Mouse (Mus musculus) v-Abl transformed pro-B cells (cell line): Measurements from ENCODE around the gene Grn.

ENCODE experiments used
- in situ Hi-C, 2 experiments: fragments of 400-800 bp; cut with MboI; formaldehyde crosslinking; loops; one replicate each; pipeline ENCODE4 v1.15.1; 2025; ENCODE audit not compliant: unreplicated experiment in 2 of 2

Gene Grn

DNA sequence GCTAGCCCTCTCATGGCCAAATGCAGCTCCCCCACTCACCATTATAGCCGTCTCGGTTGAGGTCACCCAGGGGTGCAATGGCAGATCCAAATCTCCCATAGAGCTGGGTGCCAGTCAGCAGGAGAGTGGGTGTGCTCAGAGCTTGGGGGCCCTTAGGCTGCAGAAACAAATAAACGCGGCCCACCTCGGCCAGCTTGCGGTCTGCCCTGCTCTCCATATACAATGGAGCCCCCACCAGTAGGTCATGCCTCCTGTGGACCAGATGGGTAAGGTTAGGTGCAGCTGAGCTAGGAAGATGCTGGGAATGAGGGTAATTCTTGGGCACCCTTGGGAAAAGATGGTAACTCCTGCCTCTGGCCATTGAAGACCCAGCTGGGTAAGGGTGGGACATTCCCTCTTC is 34.8 kb downstream of the Grn start:
- in situ Hi-C loops: no loop called here

- in situ Hi-C loops: no loop called here
Measured at GRCm38 (mm10) chr11:102465713-102466436, 35.8 kb downstream of the Grn start.

DNA sequence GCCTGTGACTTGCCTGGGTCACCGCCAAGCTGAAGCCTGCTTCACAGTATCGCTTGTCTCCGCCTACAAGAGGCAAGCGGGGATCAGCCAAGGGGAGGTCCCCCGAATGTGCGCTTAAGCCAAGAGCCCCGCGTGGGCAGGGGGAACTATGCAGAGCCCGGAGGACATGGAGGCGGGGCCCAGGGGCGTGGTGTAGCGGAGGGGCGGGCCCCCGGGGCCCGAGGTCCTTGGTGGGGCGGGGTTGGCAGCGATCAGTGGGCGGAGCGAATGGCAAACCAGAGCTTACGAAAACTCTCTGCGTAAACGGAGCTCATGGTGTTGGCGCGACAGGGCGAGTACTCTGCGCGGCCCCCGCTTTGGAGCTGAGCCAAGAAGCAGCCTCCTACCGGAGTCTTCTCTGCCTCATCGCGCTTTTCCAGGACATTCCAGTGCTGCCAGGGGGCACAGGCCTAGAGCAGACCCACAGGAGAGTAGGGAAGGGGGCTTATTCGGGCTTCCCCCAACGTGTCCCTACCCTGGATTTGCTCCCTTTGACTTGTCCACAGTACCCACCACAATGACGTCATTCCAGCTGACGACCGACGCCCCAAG is 37.0 kb downstream of the Grn start:
- in situ Hi-C loops: no loop called here

DNA sequence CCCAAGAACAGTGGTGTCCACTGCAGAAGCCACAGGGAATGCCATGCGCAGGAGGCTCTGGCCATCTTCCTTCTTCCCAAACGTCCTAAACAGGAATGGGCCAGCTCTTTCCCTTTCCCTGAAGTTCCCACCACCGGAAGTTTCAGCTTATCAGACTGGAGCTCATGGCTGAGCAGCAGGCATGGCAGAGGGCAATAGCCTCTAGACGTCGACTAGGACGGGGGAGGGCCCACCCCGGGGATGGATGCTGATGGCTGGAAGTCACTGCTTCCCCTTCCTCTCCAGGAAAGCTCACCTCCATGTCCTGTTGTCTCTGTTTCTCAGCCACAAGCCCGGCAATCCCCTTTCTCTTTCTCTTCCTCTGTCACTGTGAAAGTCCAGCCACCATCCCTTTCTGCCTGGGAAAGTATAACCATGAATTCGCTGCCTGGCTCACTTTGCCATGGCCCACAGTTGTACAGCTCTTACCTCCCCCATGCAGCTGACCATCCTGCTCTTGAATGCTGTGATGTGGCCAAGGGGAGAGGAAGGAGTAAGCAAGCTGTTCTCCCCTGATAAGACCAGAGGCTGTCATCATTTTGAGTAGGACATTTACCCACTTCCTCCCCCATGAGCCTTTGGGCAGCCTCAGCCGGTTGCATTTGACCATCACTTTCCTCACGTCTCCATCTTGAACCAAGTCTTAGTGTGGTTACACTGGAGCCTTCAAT is 39.7 kb downstream of the Grn start, which contains the start of gene Itga2b:
TSS of gene Itga2b (minus strand) at position 475 of the 710 bp plus-strand sequence.
- in situ Hi-C loops: no loop called here

GRCm38 (mm10) chr11:102475027-102475426 is 44.9 kb downstream of the Grn start:
- in situ Hi-C loops: no loop called here

- in situ Hi-C loops: no loop called here
Measured at GRCm38 (mm10) chr11:102478671-102479070, 48.6 kb downstream of the Grn start.

GRCm38 (mm10) chr11:102479581-102479980 is 49.5 kb downstream of the Grn start:
- in situ Hi-C loops: no loop called here

- in situ Hi-C loops: no loop called here
Measured at GRCm38 (mm10) chr11:102480111-102480510, 50.0 kb downstream of the Grn start.

GRCm38 (mm10) chr11:102480897-102481296 is 50.8 kb downstream of the Grn start:
- in situ Hi-C loops: no loop called here

DNA sequence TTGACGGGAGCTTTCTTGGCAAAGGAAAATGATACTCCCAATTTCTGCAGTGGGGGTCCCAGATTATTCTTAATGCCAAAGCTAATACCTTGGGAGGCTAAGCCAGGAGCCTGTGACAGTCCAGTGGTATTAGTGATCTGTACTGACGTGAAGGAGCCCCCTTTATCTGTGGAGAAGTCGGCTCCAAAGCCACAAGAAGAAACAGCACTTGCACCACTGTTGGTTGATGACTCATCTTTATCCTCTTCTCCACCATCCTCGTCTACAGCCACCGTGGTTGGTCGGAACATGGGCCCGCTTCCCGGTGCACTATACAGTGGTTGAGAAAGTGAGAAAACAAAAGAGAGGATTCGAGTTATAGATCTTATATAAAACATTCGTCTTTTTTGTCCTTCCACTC is 51.7 kb downstream of the Grn start:
- in situ Hi-C loops: no loop called here
